8 mouse cellular contexts compared by ENCODE assay signal in the genomic region with DNA sequence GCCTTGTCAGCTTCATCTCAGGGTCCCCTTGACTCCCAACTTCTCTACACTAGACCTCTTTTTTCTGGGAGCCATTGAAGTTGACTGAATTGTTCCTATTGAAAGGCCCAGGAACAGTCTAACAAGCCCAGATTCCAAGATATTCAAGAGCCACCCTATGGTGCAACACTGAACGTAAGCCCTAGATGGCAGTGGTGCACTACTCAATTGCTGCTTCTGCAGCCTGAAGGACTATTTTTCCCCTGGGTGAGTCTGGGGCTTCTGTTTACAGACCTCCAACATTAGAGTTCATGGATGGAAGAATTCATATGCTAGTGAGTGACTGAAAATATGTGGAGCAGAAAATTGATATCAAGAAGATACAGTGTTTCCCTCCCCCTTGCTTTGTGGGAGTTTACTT.
DNase-seq lines count a peak whose midpoint lies in the region; TF ChIP-seq lines count a peak whose summit lies in the region.
"Not testable (repeated sequence)": the region's sequence is repeated elsewhere in the genome, so short reads cannot be mapped to it uniquely, and the experiment has no call there.

No protein-coding gene starts in this region.

- not testable (repeated sequence) for TF ChIP-seq POLR2A in lung, adult 2 months (IDR thresholded peaks at IDR 0.05; ENCODE audit: borderline replicate concordance, extremely low read depth, low read depth, low read length)

- TF ChIP-seq CTCF in lung, adult 2 months (IDR thresholded peaks at IDR 0.05; ENCODE audit: insufficient read depth, low read length) = not testable (repeated sequence)

- peak; percentile 34 to 40 for DNase-seq in B cell, adult 2 months
- DNase-seq in adrenal gland, postnatal 36 days = peak; percentile 2 to 16
- peak; percentile 27 to 44 for DNase-seq in cerebellum, postnatal 36 days
- DNase-seq in heart, adult 18-20 months = peak; percentile 1 to 39
- peak; percentile 56 for DNase-seq in kidney, postnatal 10 days
- DNase-seq in layer of hippocampus, postnatal 14 days (ENCODE audit: low spot score in 2 of 2) = peak; percentile 9 to 31
- peak; percentile 8 for DNase-seq in lung, adult 2 months
- peak; percentile 23 to 53 for DNase-seq in right cerebral cortex, postnatal 10 days (ENCODE audit: low spot score in 2 of 2)

- H3K4me1 ChIP-seq in lung, adult 2 months (ENCODE audit: control insufficient read depth, insufficient read depth, low read length) = not testable (repeated sequence)

- H3K4me3 ChIP-seq in lung, adult 2 months (replicated peaks; ENCODE audit: extremely low read depth, low read depth, low read length) = not testable (repeated sequence)

- 85% methylated on average over 1 of the region's 1 CpGs for WGBS in lung, adult 2 months
